Mouse (Mus musculus): ENCODE measurements at regions not wholly inside any gene's neighbourhood (a gene's known extent, or its start where the extent isn't known, plus 50 kb on each side); places are given as distances from the start of the nearest gene placed in this dataset.
A peak's percentile ranks its signal among the peaks of the same experiment; 100 is the strongest.

DNA sequence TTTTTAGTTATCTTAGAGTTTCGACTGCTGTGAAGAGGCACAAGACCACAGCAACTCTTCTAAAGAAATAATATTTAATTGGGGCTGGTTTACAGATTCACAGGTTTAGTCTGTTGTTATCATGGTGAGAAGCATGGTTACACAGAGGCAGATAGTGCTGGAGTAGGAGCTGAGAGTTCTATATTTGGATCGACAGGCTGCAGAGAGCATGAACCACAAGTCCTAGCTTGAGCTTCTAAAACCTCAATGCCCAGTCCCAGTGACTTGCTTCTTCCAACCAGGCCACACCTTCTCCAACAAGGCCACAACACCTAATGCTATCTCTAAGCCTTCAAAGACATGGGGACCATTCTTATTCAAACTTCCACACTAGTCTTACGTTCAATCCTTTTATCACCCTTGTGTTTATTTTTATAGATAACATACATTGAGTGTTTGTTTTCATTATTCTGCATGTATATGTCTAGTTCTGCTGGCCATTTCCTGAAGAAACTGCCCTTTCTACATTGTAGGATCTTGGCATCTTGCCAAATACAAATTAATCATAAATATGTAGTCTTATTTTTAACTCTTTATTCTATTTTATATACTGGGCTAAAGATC is 452.8 kb upstream of the Dmac1 start:
- DNase-seq: no peak

DNA sequence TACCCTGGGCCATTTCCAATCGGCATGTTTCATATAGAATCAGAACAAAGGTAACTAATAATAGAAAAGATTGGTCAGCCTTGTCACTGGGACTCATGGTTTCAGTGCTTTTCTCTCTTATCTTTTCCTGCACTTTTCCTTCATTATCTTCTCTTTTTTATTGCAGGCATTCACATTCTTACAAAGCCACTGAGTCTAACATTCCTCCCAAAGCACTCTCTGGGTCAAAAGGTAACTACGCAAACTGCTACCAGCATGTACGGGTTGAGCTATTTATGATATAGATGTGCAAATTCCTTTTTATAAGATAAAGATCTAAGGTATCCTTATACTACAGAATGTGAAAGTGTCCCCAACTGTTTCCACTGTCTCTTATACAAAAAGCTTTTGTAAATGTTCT is 436.5 kb upstream of the Dmac1 start:
- DNase-seq: no peak

DNA sequence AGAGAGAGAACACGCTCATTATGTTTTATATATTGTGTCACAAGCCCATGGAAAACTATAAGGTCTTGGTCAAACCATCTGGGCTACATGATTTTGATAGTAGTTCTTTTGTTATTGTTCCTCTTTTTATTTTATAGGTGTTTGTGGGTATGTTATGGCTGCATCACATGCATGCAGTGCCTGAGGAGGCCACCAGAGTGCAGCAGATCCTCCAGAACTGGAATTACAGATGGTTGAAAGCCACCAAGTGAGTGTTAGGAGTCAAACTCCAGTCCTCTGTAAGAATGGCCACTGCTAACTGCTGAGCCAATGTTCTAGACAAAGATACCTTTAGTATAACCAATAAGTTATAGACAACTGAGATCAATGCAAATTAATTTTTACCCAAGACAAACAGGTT is 435.9 kb upstream of the Dmac1 start:
- no peak for DNase-seq

DNA sequence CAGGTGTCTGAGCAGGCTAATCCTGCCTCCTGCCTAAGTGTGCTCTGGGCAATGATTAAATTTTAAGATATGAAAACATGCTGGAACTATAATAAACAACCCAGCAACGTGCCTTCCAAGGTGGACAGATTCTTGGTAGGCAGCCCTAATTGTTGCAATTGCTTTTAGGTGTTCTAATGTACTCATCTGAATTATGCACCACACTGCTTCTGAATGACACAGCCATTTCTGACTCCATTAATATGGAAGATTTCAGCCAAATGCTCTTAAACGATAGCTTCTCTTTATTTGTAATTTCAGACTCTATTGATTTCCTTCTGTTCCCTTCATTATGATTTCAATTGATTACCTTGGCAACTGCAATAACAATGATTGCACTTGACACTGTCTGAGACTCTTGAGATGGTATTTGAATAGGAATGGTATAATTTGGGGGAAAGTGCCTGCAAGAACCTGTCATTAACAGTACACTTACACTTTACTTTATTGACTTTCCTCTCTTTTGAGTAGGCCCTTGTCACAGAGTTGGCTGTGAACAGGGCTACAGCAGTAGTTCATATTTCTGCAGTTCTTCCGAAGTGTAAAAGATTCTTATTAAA is 422.8 kb upstream of the Dmac1 start:
- no peak for DNase-seq

DNA sequence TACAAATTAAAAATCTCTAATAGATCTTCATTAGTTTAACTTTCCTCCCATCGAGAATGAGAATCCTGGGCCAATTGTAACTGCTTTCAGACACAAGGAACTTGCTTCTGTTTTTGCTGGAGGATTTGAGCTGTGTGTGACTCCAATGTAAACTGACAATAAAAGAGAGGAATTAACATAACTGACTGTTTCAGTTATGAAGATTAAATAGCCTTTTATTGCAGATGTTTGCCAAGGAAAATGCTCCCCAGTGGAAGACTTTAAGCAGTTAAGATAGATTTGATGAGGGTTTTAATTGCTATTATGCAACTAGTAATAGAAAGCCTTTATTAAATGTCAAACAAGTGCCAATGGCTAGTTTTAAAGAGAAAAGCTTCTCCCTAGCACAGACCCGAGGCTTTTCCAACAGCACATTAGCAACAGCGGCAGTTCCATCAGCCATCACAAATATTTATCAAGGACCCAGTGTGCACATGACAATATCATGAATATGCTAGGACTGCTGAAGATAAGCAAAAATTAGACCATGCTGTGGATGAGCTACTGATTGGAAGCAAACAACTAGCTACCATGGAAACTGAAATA is 398.6 kb upstream of the Dmac1 start:
- no peak for DNase-seq

DNA sequence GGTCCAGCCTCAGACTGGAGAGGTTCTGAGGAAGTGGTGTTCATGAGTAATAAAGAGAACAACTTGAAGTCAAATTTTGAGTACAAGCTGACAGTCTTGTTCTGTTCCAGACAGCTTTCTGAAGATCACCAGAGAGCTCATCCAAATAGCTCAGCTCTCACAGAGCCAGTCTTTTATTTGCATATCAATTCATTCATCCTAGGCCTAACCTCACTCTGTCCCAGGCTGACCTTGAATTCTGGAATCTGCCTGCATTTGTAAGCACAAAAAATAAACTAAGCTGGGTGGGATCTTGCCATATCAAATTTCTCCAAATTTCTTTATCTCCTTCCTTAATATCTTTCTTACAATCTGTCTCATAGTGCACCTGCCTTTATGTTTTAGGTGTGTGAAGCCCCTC is 362.9 kb upstream of the Dmac1 start:
- no peak for DNase-seq

DNA sequence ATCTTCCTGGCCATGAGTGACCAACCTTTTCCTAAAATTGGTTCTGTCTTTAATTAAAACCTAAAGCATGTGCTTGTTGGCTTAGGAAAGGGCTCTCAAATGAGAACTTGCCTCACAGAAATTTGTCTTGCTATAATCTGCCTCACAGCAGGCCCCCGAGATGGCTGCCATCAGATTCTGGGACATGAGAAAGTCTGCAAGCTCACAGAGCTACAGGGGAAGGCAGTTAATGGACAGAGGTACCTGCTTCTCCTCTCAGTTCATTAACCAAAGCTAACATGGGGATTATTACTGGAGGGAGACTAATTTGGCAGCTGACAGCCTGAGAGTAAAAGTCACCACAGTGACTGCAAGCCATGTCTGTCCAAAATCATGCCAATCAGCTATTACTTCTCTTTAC is 358.5 kb upstream of the Dmac1 start:
- DNase-seq: peak; percentile 9

DNA sequence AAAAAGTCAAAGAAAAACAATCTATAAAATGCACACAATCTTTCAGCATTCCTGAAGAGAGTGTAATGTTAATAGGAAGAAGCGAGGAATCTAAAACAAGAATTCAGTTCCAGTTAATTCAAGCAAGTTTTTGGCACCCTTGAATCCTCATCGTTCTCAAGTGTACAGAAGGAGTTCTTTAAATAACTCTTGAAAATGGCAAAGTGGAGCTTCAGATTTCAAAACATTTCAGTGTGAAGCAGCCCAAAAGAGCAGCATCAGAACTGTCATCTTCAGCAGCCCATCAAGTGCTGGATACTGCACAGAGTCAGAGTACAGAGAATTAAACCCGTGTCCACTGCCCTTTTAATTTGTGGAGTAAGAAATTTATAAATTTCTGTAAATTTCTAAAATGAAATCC is 311.8 kb upstream of the Dmac1 start:
- DNase-seq: no peak

DNA sequence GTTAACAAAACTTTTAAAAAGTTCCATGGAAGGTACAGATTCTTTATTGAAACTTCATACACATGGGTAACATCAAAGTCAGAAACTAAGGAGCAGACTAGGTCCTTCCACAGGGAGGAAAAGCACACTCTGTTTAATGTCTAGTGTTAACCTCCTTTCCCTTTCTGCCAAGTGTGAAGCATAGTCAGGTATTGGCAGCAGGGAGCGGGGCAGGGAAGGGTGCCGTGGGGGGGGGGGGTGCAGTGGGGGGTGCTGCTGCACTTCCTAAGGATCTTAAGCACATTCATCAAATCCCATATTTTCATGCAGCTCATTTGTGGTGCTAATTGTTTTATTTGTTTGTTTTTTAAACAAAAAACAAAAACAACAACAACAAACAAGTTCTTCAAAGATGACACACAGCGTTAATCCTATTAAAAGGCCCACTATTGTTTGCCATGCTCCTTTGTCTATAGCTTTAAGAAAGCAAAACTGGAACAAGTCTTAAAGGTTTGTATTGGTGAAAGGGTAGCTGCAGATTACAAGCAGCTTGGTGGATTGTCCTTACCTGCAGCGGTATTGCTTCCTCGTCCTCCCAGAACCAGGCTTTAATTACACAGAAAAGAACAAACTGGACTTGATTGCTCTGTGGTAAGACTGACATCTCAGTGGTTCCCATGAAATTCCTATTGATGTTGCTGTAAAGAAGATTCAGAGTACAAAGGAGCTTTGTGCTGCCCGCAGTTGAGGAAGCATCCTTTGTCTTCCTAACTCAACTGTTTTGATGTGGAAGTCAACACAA is 310.2 kb upstream of the Dmac1 start:
- no peak for DNase-seq

DNA sequence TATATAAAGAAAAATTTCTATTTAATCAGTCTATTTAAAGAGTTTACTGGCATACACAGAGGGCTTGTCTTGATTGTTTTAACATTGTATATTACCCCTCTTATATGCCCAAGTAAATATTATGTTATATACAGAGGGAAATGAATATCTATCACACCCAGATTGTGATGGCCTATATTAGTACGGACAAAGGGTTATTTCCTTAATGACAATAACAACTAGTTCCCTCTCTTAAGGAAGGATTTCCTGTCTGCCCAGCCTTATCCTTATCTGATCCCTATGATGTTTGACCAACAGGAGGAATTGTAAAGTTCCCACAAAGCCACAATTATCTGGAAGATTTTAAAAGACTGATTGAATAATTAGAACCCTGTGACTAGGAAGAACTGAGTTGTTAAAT is 301.8 kb upstream of the Dmac1 start:
- no peak for DNase-seq

DNA sequence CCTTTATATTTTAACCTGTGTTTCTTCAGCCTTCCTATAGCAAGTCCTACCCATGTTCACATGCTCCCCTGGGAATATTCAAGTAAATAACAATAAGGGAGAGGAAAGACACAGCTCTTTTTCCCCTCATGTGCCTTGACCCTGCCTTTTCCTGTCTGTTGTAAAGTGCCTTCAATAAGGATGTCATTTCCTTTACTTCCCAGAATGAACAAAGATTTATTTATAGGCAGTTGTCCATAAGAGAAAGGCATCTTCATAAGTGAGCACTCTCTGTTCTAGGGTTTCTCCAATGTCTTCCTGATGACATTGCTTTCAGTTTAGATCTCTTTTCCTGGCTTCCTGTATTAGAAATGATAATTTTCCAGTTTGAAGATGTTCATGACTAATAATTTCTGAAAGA is 294.5 kb upstream of the Dmac1 start:
- DNase-seq: no peak

DNA sequence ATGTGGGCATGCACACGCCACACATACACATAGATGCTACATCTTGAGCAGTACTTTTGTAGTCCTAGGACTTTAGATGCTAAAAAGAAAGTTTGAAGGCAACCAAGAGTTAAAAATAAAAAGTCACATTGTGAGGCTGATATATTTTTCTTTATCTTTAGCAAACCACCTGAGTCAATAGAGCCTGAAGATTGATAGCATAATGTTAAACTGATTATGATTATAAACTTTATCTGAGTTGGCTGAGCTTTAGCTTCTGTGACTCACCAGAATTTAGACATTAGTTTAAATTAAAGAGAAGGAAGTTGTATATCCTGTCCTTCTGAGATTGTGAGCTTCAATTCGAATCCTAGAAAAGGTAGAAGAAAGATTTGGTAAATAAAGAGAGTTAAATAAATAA is 289.5 kb upstream of the Dmac1 start:
- no peak for DNase-seq

DNA sequence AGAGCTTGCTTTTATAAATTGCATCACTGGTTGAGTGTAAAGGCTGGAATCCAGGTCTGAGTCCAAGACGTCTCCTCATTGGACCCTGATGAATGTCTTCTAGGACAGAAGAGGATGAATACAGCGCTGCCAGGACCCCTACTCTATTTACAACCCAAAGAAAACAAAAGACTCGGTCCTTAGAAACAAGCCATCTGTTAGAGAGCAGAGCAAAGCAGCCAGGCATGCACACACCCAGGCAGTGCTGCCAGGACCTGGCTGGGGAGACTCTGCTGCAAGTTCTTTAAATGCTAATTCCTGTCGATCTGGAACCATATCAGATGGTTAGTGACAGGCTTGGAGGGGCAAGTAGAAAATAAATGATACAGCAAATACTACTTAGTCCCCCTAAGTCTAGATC is 284.4 kb upstream of the Dmac1 start:
- DNase-seq: peak; percentile 33

DNA sequence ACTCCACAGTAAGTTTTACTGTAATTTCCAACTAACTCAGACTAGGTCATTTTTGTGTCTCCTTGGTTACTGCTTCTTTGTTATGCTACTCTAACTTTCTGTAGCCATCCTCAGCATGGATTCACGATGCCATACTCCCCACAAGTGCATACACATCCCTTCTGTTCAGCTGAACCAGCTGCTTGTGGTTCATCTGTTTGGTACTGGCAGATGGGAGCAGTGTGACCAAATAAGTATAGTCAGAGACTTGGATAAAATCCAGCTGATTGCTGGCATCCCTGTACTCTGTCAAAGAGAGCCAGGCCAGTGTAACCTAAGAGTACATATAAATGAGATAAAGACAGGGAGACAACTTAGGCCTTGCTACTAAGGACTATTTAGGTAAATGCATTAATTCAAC is 283.7 kb upstream of the Dmac1 start:
- peak; percentile 19 for DNase-seq

DNA sequence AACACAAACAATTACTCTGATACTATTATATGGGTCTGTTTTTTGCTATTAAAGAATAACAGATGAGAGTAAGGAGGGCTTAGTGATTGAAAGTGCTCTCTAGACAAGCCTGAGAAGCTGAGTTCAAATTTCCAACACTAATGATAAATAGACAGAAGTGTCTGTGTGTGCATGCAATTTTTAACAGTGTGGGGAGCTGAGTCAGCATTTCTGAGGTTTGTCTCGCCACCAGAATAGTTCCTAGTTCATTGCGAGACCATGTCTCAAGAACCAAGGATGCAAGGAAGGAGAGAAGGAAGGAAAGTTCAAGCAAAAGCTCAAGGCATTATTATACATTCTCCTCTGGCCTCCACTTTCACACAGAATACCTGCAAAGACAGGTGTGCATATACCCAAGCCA is 259.7 kb upstream of the Dmac1 start:
- DNase-seq: no peak

DNA sequence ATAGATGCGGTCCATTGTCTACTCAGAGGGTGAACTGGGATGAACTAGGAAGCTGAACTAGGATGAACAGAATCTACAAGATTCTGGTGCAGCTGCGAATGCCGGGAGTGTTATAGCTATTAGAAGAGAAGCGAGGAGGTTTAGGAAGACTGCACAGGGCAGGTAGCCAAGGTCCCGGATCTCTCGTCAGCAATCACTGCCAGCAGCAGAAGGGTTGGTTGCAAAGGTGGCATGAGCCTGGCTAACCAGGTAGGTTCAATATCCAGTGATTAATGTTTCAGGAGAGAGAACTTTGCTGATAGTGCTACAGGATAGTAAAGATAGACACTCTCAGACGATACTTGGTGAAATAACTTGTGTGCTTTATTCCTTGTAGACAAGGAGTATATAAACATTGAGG is 257.0 kb upstream of the Dmac1 start:
- DNase-seq: peak; percentile 16

DNA sequence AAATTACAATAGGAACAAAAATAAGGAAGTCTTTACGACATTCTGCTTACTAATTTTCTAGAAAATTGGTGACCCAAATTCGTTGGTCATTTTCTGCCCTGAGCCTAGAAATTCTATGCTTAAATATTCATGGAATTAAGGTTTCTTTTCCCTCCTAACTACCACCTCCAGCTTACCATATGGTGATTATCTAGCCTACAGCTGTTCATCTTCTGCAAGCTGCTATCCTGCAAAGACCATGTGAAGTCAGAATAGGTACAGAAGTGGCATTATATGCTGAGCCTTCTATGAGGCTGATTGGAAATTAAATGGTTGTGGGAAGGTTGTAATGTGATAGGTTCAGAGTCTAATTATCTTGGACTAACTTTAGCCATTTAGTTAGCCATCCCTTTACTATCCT is 251.5 kb upstream of the Dmac1 start:
- DNase-seq: peak; percentile 25

DNA sequence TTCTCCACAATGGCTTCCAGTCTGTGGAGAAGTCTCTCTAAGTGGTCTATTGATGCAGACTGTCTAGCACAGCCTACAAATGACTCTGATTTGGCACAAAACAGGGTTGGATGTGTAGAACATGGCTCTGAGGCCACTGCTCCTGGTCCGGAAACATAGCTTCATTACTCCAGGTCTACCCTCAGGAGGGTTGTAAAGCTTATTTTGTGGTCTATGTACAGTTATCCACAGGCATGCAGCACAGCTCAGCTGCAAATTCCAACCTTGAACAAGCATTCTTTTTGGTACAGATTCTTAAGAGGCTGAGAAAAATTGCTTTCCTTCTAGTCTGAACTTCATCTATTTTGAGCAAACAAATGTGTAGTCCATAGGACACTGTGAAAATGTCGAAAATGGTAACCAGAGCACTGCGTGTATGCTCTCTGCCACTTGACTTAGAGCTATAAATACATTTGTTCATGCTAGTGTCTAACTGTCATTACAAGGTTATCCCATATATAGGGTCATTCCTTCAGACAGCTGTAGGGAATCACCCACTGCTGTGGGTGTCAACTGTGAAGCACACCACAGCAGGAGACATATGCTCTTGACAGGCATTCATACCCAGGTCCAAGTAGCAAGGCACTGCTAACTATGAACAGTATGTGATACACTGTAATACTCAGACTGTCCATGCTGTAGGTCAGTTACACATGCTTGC is 239.5 kb upstream of the Dmac1 start:
- no peak for DNase-seq

All from cerebellum, adult 11-12 months (tissue).